Mouse (Mus musculus) brown adipose tissue, adult 24 weeks (tissue): ENCODE data around the gene Cbx1. TPM values are rescaled to one million over a fixed set of nuclear protein-coding genes. Genes with fewer than 3 reads are reported as not detected.

Source experiments
- H3K27ac ChIP-seq: fragments of 200-500 bp; replicated peaks from 2 replicates; pipeline ENCODE4 v1.5.1; 2012; ENCODE audit warnings: low read depth, mild to moderate bottlenecking, low read length
- H3K4me1 ChIP-seq: fragments of 200-500 bp; 2 replicates; pipeline ENCODE4 v1.6.1; 2012; ENCODE audit warnings: low read length, mixed read lengths; ENCODE audit not compliant: control insufficient read depth, insufficient read depth, insufficient read length
- H3K4me3 ChIP-seq: fragments of 200-500 bp; 2 replicates; pipeline ENCODE4 v1.5.1; 2012; ENCODE audit warnings: low read depth, mild to moderate bottlenecking, low read length, moderate library complexity; ENCODE audit not compliant: insufficient read depth
- polyA plus RNA-seq: library from polyadenylated mRNA; stranded (reverse); fragments of >200 nt; gene quantifications from 2 replicates; pipeline ENCODE4 v1.2.4, GENCODE M21; 2012; ENCODE audit not compliant: missing spikeins, insufficient read depth, insufficient read length

Gene Cbx1
- polyA plus RNA-seq = 24.3 and 31.2 TPM in 2 replicates

GRCm38 (mm10) chr11:96788871-96789795 is at the start of gene Cbx1:
Gene Cbx1, plus strand, starts transcription at chr11:96789127.
- Histone ChIP-seq H3K4me3 (peak within 1 kb of the TSS; percentile 83), H3K4me1 (peaks cover 6% of the 10 kb centered on the region), H3K27ac (peak within 1 kb of the TSS; percentile 87)

GRCm38 (mm10) chr11:96740796-96741195 is 48.1 kb upstream of the Cbx1 start:
- Histone ChIP-seq H3K4me1 (no peaks in the 10 kb centered on the region), H3K27ac (no peak overlapping the region), H3K4me3 (no peak overlapping the region)

- Histone ChIP-seq H3K4me1 (no peaks in the 10 kb centered on the region), H3K4me3 (no peak overlapping the region), H3K27ac (no peak overlapping the region)
Observed at GRCm38 (mm10) chr11:96741995-96742394, 46.9 kb upstream of the Cbx1 start.

GRCm38 (mm10) chr11:96743000-96743399 is 45.9 kb upstream of the Cbx1 start:
- no peak overlapping the region for H3K27ac ChIP-seq
- H3K4me3 ChIP-seq = no peak overlapping the region
- no peaks in the 10 kb centered on the region for H3K4me1 ChIP-seq

GRCm38 (mm10) chr11:96743891-96744290 is 45.0 kb upstream of the Cbx1 start:
- H3K4me1 ChIP-seq = no peaks in the 10 kb centered on the region
- H3K27ac ChIP-seq = no peak overlapping the region
- no peak overlapping the region for H3K4me3 ChIP-seq

GRCm38 (mm10) chr11:96746648-96747047 is 42.3 kb upstream of the Cbx1 start:
- no peak overlapping the region for H3K27ac ChIP-seq
- H3K4me1 ChIP-seq = no peaks in the 10 kb centered on the region

GRCm38 (mm10) chr11:96747555-96747954 is 41.4 kb upstream of the Cbx1 start:
- Histone ChIP-seq H3K4me1 (no peaks in the 10 kb centered on the region), H3K4me3 (no peak overlapping the region), H3K27ac (no peak overlapping the region)

More at GRCm38 (mm10) chr11:96746648-96747047, 42.3 kb upstream of the Cbx1 start:
- H3K4me3 ChIP-seq = no peak overlapping the region

- H3K4me3 ChIP-seq = no peak overlapping the region
- H3K27ac ChIP-seq = no peak overlapping the region
- H3K4me1 ChIP-seq = no peaks in the 10 kb centered on the region
Observed at GRCm38 (mm10) chr11:96755298-96755697, 33.6 kb upstream of the Cbx1 start.

- H3K27ac ChIP-seq = no peak overlapping the region
- peaks cover 3% of the 10 kb centered on the region; the same call in 1 of the 2 replicates for H3K4me1 ChIP-seq
- no peak overlapping the region for H3K4me3 ChIP-seq
Observed at GRCm38 (mm10) chr11:96757421-96757820, 31.5 kb upstream of the Cbx1 start.

- no peak overlapping the region for H3K27ac ChIP-seq
- H3K4me1 ChIP-seq = peaks cover 12% of the 10 kb centered on the region; the same call in 1 of the 2 replicates
- H3K4me3 ChIP-seq = no peak overlapping the region
Observed at GRCm38 (mm10) chr11:96758402-96758801, 30.5 kb upstream of the Cbx1 start.

GRCm38 (mm10) chr11:96760042-96760441 is 28.9 kb upstream of the Cbx1 start:
- peaks cover 26% of the 10 kb centered on the region for H3K4me1 ChIP-seq
- H3K4me3 ChIP-seq = no peak overlapping the region
- peak overlapping the region; percentile 62 for H3K27ac ChIP-seq

GRCm38 (mm10) chr11:96761984-96762383 is 26.9 kb upstream of the Cbx1 start:
- Histone ChIP-seq H3K4me1 (peaks cover 38% of the 10 kb centered on the region), H3K4me3 (no peak overlapping the region), H3K27ac (peak overlapping the region; percentile 53)

- peak overlapping the region; percentile 53 for H3K27ac ChIP-seq
- no peak overlapping the region for H3K4me3 ChIP-seq
- H3K4me1 ChIP-seq = peaks cover 38% of the 10 kb centered on the region
Observed at GRCm38 (mm10) chr11:96762742-96763470, 26.0 kb upstream of the Cbx1 start.

GRCm38 (mm10) chr11:96764511-96765350 is 24.2 kb upstream of the Cbx1 start:
- peaks cover 38% of the 10 kb centered on the region for H3K4me1 ChIP-seq
- H3K4me3 ChIP-seq = no peak overlapping the region; the same call in 1 of the 2 replicates
- H3K27ac ChIP-seq = peak overlapping the region; percentile 97
